Mouse (Mus musculus) thymus, adult 2 months (tissue): Measurements from ENCODE around the gene Rrnad1. TPM values are rescaled to one million over a fixed set of nuclear protein-coding genes. Genes with fewer than 3 reads are reported as not detected.
A peak's percentile ranks its signal among the peaks of the same experiment; 100 is the strongest.

Experiments used
- DNase-seq: peaks from one replicate; pipeline ENCODE4 v3.0.0; 2021
- H3K27ac ChIP-seq: fragments of 200-500 bp; 2 replicates; pipeline ENCODE4 v1.5.1; 2012; ENCODE audit warnings: low read length, control low read depth; ENCODE audit not compliant: control insufficient read depth, insufficient read depth
- H3K27me3 ChIP-seq: fragments of 200-500 bp; 2 replicates; pipeline ENCODE4 v1.6.1; 2012; ENCODE audit warnings: mild to moderate bottlenecking, low read length, moderate library complexity, mixed read lengths; ENCODE audit not compliant: control insufficient read depth, insufficient read depth
- H3K36me3 ChIP-seq: fragments of 200-500 bp; 2 replicates; pipeline ENCODE4 v1.6.1; 2012; ENCODE audit warnings: mild to moderate bottlenecking, low read length, moderate library complexity; ENCODE audit not compliant: control insufficient read depth, insufficient read depth
- H3K4me1 ChIP-seq: fragments of 200-500 bp; replicated peaks from 2 replicates; pipeline ENCODE4 v1.6.1; 2012; ENCODE audit warnings: low read length; ENCODE audit not compliant: control insufficient read depth, insufficient read depth
- H3K4me3 ChIP-seq: fragments of 200-500 bp; 2 replicates; pipeline ENCODE4 v1.5.1; 2012; ENCODE audit warnings: mild to moderate bottlenecking, low read length, control low read depth, moderate library complexity; ENCODE audit not compliant: control insufficient read depth, insufficient read depth
- CTCF ChIP-seq: fragments of 200-500 bp; IDR thresholded peaks from 2 replicates; pipeline ENCODE4 v1.5.1; 2012; ENCODE audit warnings: mild to moderate bottlenecking, control low read depth, low read length, moderate library complexity, borderline replicate concordance; ENCODE audit not compliant: control insufficient read depth, poor library complexity, insufficient read depth; ENCODE audit errors: extremely low read depth
- POLR2A ChIP-seq: fragments of 200-500 bp; IDR thresholded peaks from 2 replicates; pipeline ENCODE4 v1.6.1; 2012; ENCODE audit warnings: mild to moderate bottlenecking, low read length, control low read depth, moderate library complexity; ENCODE audit not compliant: control insufficient read depth, poor library complexity, insufficient read depth; ENCODE audit errors: extremely low read depth
- WGBS: fragments of 180-500 bp; shearing (Covaris S2); methylation state at CpG from one replicate; pipeline ENCODE4 v1.1.7; 2018; 5-methylcytosine and 5-hydroxymethylcytosine counted together
- polyA plus RNA-seq: library from polyadenylated mRNA; depleted of rRNA; stranded (reverse); fragments of >200 nt; gene quantifications from 2 replicates; pipeline ENCODE4 v1.2.3, GENCODE M21; 2012; rRNA removed

Rrnad1 gene
- polyA plus RNA-seq, 1 experiment: 75.4 TPM

GRCm38 (mm10) chr3:87886004-87886365 lies 44.5 kb downstream of the Rrnad1 start:
- H3K4me3 ChIP-seq: peak overlapping the region; percentile 43
- WGBS: 6% methylated on average over 10 of the region's 10 CpGs
- H3K27ac ChIP-seq: peak overlapping the region; percentile 21; the same call in 1 of the 2 replicates
- TF ChIP-seq CTCF (no peak), POLR2A (no peak)
- no peaks in the 10 kb centered on the region; the same call in 1 of the 2 replicates for H3K36me3 ChIP-seq
- H3K27me3 ChIP-seq: no peaks in the 10 kb centered on the region
- peaks cover 7% of the 10 kb centered on the region; the same call in 1 of the 2 replicates for H3K4me1 ChIP-seq
- no peak for DNase-seq

GRCm38 (mm10) chr3:87885281-87886003 lies 45.1 kb downstream of the Rrnad1 start, which contains the start of gene Prcc:
Gene Prcc, minus strand, starts transcription at chr3:87885608.
- Histone ChIP-seq H3K27ac (peak within 1 kb of the TSS; percentile 87), H3K36me3 (peaks cover 4% of the 10 kb centered on the region), H3K4me3 (peak within 1 kb of the TSS; percentile 93), H3K27me3 (no peaks in the 10 kb centered on the region), H3K4me1 (peaks cover 7% of the 10 kb centered on the region; the same call in 1 of the 2 replicates)
- peak; percentile 91 for DNase-seq
- WGBS: under 1% methylated on average over 33 of the region's 33 CpGs
- TF ChIP-seq CTCF (no peak), POLR2A (0 out of 2 replicates have a peak, but pooled peaks have one; percentile 33)

GRCm38 (mm10) chr3:87884708-87885251 lies 45.7 kb downstream of the Rrnad1 start:
- Histone ChIP-seq H3K4me3 (peak overlapping the region; percentile 93), H3K27ac (peak overlapping the region; percentile 87), H3K27me3 (no peaks in the 10 kb centered on the region), H3K36me3 (peaks cover 10% of the 10 kb centered on the region), H3K4me1 (peaks cover 7% of the 10 kb centered on the region; the same call in 1 of the 2 replicates)
- DNase-seq: peak; percentile 47
- under 1% methylated on average over 28 of the region's 28 CpGs for WGBS
- TF ChIP-seq CTCF (no peak), POLR2A (0 out of 2 replicates have a peak, but pooled peaks have one; percentile 4)

GRCm38 (mm10) chr3:87884291-87884690 lies 46.2 kb downstream of the Rrnad1 start:
- no peaks in the 10 kb centered on the region for H3K27me3 ChIP-seq
- H3K4me3 ChIP-seq: peak overlapping the region; percentile 93
- H3K27ac ChIP-seq: 0 out of 2 replicates have a peak overlapping the region, but pooled peaks have one; percentile 3
- H3K36me3 ChIP-seq: peaks cover 10% of the 10 kb centered on the region
- H3K4me1 ChIP-seq: peaks cover 7% of the 10 kb centered on the region; the same call in 1 of the 2 replicates
- no peak for TF ChIP-seq POLR2A
- no peak for TF ChIP-seq CTCF
- DNase-seq: no peak
- WGBS: 2% methylated on average over 3 of the region's 3 CpGs

- TF ChIP-seq POLR2A (no peak), CTCF (no peak)
- H3K4me1 ChIP-seq: no peaks in the 10 kb centered on the region
- no peak overlapping the region for H3K4me3 ChIP-seq
- H3K27ac ChIP-seq: no peak overlapping the region
- no peak for DNase-seq
- over 99% methylated on average over 4 of the region's 4 CpGs for WGBS
- H3K27me3 ChIP-seq: no peaks in the 10 kb centered on the region
- H3K36me3 ChIP-seq: peaks cover 16% of the 10 kb centered on the region
These were observed 52.8 kb downstream of the Rrnad1 start for GRCm38 (mm10) chr3:87877730-87878129.

Other genes with a start within 250 kb of the Rrnad1 start
- gene Lrrc71, start 182.1 kb downstream of the Rrnad1 start, polyA plus RNA-seq: 0.39 and 0.56 TPM in 2 replicates
- 0.67 and 0.89 TPM in 2 replicates for gene Ntrk1, start 135.6 kb downstream of the Rrnad1 start, polyA plus RNA-seq
- 0.58 and 0.64 TPM in 2 replicates for gene Insrr, start 133.8 kb downstream of the Rrnad1 start, polyA plus RNA-seq
- 17.5 and 19.8 TPM in 2 replicates for gene Pear1, start 106.4 kb downstream of the Rrnad1 start, polyA plus RNA-seq
- 179 and 180 TPM in 2 replicates for gene Sh2d2a, start 84.0 kb downstream of the Rrnad1 start, polyA plus RNA-seq
- 54.5 and 60.0 TPM in 2 replicates for gene Prcc, start 45.1 kb downstream of the Rrnad1 start, polyA plus RNA-seq
- 112 and 136 TPM in 2 replicates for gene Hdgf, start 24.4 kb downstream of the Rrnad1 start, polyA plus RNA-seq
- gene Mrpl24, start 11.2 kb downstream of the Rrnad1 start, polyA plus RNA-seq: 60.5 and 72.4 TPM in 2 replicates
- 31.6 and 40.8 TPM in 2 replicates for gene Isg20l2, start 403 bp downstream of the Rrnad1 start, polyA plus RNA-seq
- gene Crabp2, start 17.9 kb upstream of the Rrnad1 start, polyA plus RNA-seq: 1.6 and 2.3 TPM in 2 replicates
- gene Nes, start 40.4 kb upstream of the Rrnad1 start, polyA plus RNA-seq: 1.1 and 1.3 TPM in 2 replicates
- 0.23 and 0.54 TPM in 2 replicates for gene Bcan, start 69.5 kb upstream of the Rrnad1 start, polyA plus RNA-seq
- gene Hapln2, start 96.9 kb upstream of the Rrnad1 start, polyA plus RNA-seq: 0.23 and 0.26 TPM in 2 replicates
- gene Gpatch4, start 112.4 kb upstream of the Rrnad1 start, polyA plus RNA-seq: 11.3 and 14.7 TPM in 2 replicates
- gene Naxe, start 127.8 kb upstream of the Rrnad1 start, polyA plus RNA-seq: 63.0 and 69.0 TPM in 2 replicates
- gene Ttc24, start 147.6 kb upstream of the Rrnad1 start, polyA plus RNA-seq: 0.47 and 0.55 TPM in 2 replicates
- gene Iqgap3, start 151.3 kb upstream of the Rrnad1 start, polyA plus RNA-seq: 19.7 and 24.6 TPM in 2 replicates
- 343 and 377 TPM in 2 replicates for gene Mef2d, start 211.7 kb upstream of the Rrnad1 start, polyA plus RNA-seq